In the genomic region with DNA sequence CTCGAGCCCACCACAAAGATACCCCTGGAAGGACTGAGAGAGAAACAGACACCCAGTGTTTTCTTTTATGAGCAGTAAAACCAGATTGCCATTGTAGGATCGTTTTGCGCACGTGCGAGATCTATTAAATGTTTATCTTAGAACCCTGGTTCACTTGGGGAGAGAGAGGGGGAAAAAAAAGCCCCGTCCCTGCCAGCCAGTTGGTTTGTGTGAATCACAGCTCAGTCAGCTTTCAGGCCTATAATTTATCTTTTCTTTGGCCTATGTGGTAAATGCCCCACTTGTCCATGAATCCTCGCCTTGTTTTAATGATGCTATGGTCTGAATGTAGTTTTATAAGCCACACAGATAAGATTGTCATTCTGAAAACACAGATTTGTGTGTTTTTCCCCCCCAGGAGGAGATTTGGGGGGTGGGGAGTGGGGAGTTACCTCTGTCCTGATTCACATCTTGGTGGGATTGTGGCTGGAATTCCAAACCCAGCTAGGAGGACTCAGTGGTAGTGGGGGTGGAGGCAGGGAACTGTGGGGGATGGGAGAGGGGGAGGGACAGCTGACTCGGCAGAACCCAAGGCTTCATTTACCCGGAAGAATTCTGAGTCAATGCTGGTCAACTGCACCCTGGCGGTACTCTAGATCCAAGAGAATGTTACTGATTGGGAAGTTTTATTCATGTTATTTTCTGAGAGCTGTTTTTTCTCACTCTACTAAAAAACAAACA, we compare ENCODE assay signal across 12 mouse cellular contexts. TPM values are rescaled to one million over a fixed set of nuclear protein-coding genes. Genes with fewer than 3 reads are reported as not detected.
DNase-seq lines count a peak whose midpoint lies in the region; ATAC-seq lines count a peak whose summit lies in the region.
"Had no signal": no experiment of that assay in that cellular context is flagged by ENCODE, and none has a peak within 500 bp of the region (broad histone marks: within the 10 kb centered on the region; RNA-seq: fewer than 3 reads in every experiment).

No protein-coding gene starts in this region.

- DNase-seq in hindbrain, embryonic 10.5 days (ENCODE audit: low spot score): no peak
- DNase-seq in right cerebral cortex, postnatal 14 days: peak; percentile 15
- DNase-seq in right cerebral cortex, adult 2 months (ENCODE audit: low spot score in 2 of 2): no peak
- no peak for DNase-seq in kidney, postnatal 4 days
- DNase-seq in thymus, postnatal 25 days: no peak
- DNase-seq: cerebellum, adult 18-20 months; kidney, adult 9 months; lung, postnatal 10 days had no signal

- peaks cover 51% of the 10 kb centered on the region for H3K4me1 ChIP-seq in hindbrain, embryonic 10.5 days (replicated peaks)
- H3K4me1 ChIP-seq in hindbrain, embryonic 12.5 days: peaks cover 27% of the 10 kb centered on the region
- peaks cover 47% of the 10 kb centered on the region for H3K4me1 ChIP-seq in hindbrain, embryonic 13.5 days (replicated peaks)

- no peak overlapping the region for H3K4me3 ChIP-seq in hindbrain, embryonic 10.5 days
- H3K4me3 ChIP-seq in hindbrain, embryonic 12.5 days: no peak overlapping the region
- H3K4me3 ChIP-seq in hindbrain, embryonic 13.5 days: no peak overlapping the region
- H3K4me3 ChIP-seq: forebrain, embryonic 13.5 days; heart, embryonic 10.5 days had no signal

- no peaks in the 10 kb centered on the region for H3K9me3 ChIP-seq in hindbrain, embryonic 10.5 days
- no peaks in the 10 kb centered on the region for H3K9me3 ChIP-seq in hindbrain, embryonic 12.5 days (replicated peaks)
- no peaks in the 10 kb centered on the region for H3K9me3 ChIP-seq in hindbrain, embryonic 13.5 days
- H3K9me3 ChIP-seq: forebrain, embryonic 13.5 days had no signal

- H3K4me2 ChIP-seq in hindbrain, embryonic 12.5 days (replicated peaks): no peak overlapping the region; the same call in 1 of the 2 replicates
- no peak overlapping the region for H3K4me2 ChIP-seq in hindbrain, embryonic 13.5 days

- no peak for ATAC-seq in hindbrain, embryonic 12.5 days (ENCODE audit: low FRiP score)
- no peak for ATAC-seq in hindbrain, embryonic 13.5 days (ENCODE audit: low FRiP score)
- ATAC-seq: forebrain, embryonic 13.5 days had no signal

- 45% methylated on average over 10 of the region's 10 CpGs for WGBS in hindbrain, embryonic 10.5 days
- WGBS in hindbrain, embryonic 12.5 days: 40% methylated on average over 10 of the region's 10 CpGs
- 38% methylated on average over 10 of the region's 10 CpGs for WGBS in hindbrain, embryonic 13.5 days

- no peak overlapping the region for H3K9ac ChIP-seq in hindbrain, embryonic 12.5 days
- H3K9ac ChIP-seq in hindbrain, embryonic 13.5 days: no peak overlapping the region
- H3K9ac ChIP-seq: forebrain, embryonic 13.5 days had no signal

- no peaks in the 10 kb centered on the region for H3K36me3 ChIP-seq in hindbrain, embryonic 10.5 days
- H3K36me3 ChIP-seq in hindbrain, embryonic 12.5 days: no peaks in the 10 kb centered on the region
- H3K36me3 ChIP-seq in hindbrain, embryonic 13.5 days: no peaks in the 10 kb centered on the region
- H3K36me3 ChIP-seq: heart, embryonic 10.5 days had no signal

- peaks cover 9% of the 10 kb centered on the region for H3K27me3 ChIP-seq in hindbrain, embryonic 10.5 days (ENCODE audit: insufficient read depth, poor library complexity, severe bottlenecking)
- no peaks in the 10 kb centered on the region; the same call in 1 of the 2 replicates for H3K27me3 ChIP-seq in hindbrain, embryonic 12.5 days
- 0 out of 2 replicates have a peak, but pooled peaks cover 5% of the 10 kb centered on the region for H3K27me3 ChIP-seq in hindbrain, embryonic 13.5 days

- H3K27ac ChIP-seq in hindbrain, embryonic 10.5 days: peak overlapping the region; percentile 40
- H3K27ac ChIP-seq in hindbrain, embryonic 12.5 days: no peak overlapping the region
- peak overlapping the region; percentile 44; the same call in 1 of the 2 replicates for H3K27ac ChIP-seq in hindbrain, embryonic 13.5 days
- H3K27ac ChIP-seq: forebrain, embryonic 13.5 days; heart, embryonic 10.5 days had no signal

RNA-seq across cellular contexts. Expression of gene Bcas1, which starts 23.8 kb away (rescaled TPM):
- 1.1 and 2.2 TPM in 2 replicates for polyA plus RNA-seq in hindbrain, embryonic 10.5 days (2016; fragmentation: Nextera tagmentation; extraction: Ambion mirVana)
- polyA plus RNA-seq in hindbrain, embryonic 12.5 days (2016; fragmentation: Nextera tagmentation; extraction: Ambion mirVana): 10.1 and 14.2 TPM in 2 replicates
- 13.8 and 17.9 TPM in 2 replicates for polyA plus RNA-seq in hindbrain, embryonic 13.5 days (2015; fragmentation: Nextera tagmentation; extraction: Ambion mirVana)
